Mouse (Mus musculus) myocyte (in vitro differentiated cells): ENCODE results near the gene Hoxd11. TPM values are rescaled to one million over a fixed set of nuclear protein-coding genes. Genes with fewer than 3 reads are reported as not detected.

Experiments
- H3K27me3 ChIP-seq: one replicate; pipeline ENCODE4 v1.6.1; 2011; ENCODE audit not compliant: control insufficient read depth, insufficient read depth, insufficient read length
- H3K36me3 ChIP-seq: one replicate; pipeline ENCODE4 v1.6.1; 2011; ENCODE audit not compliant: control insufficient read depth, insufficient read depth
- H3K4me2 ChIP-seq: one replicate; pipeline ENCODE4 v1.6.1; 2011; ENCODE audit warnings: low read depth, control low read depth
- H3K4me3 ChIP-seq: one replicate; pipeline ENCODE4 v1.5.1; 2011; ENCODE audit warnings: mild to moderate bottlenecking, control low read depth, moderate library complexity
- H3K79me2 ChIP-seq: one replicate; pipeline ENCODE4 v1.6.1; 2011; ENCODE audit not compliant: control insufficient read depth, insufficient read depth
- H3ac ChIP-seq: one replicate; pipeline ENCODE4 v1.6.1; 2011; ENCODE audit not compliant: control insufficient read depth, insufficient read length
- CEBPB ChIP-seq: IDR thresholded peaks from 2 replicates; pipeline ENCODE4 v1.6.1; 2011; ENCODE audit warnings: mild to moderate bottlenecking, moderate library complexity; ENCODE audit not compliant: poor library complexity, insufficient read depth, severe bottlenecking
- E2F4 ChIP-seq: IDR thresholded peaks from one replicate; pipeline ENCODE4 v1.6.1; 2011; ENCODE audit warnings: mild to moderate bottlenecking, control low read depth, moderate library complexity; ENCODE audit not compliant: insufficient read depth
- MAX ChIP-seq: IDR thresholded peaks from one replicate; pipeline ENCODE4 v1.6.1; 2011; ENCODE audit warnings: low read depth, mild to moderate bottlenecking, control low read depth
- MYOD1 ChIP-seq, 3 experiments: IDR thresholded peaks; one replicate each; pipeline ENCODE4 v1.6.1; 2011; ENCODE audit warnings: control low read depth in 2 of 3, low read depth in 2 of 3, mild to moderate bottlenecking in 2 of 3, moderate library complexity in 1 of 3; ENCODE audit not compliant: insufficient read length in 2 of 3, control insufficient read depth in 1 of 3
- MYOG ChIP-seq, 3 experiments: IDR thresholded peaks; one replicate each; pipeline ENCODE4 v1.6.1; 2011; ENCODE audit warnings: control low read depth in 2 of 3, low read depth in 2 of 3, mild to moderate bottlenecking in 2 of 3; ENCODE audit not compliant: insufficient read length in 2 of 3, control insufficient read depth in 1 of 3, insufficient read depth in 1 of 3
- POLR2A ChIP-seq: IDR thresholded peaks from one replicate; pipeline ENCODE4 v1.6.1; 2011; ENCODE audit warnings: low read depth, mild to moderate bottlenecking, control low read depth, moderate library complexity; ENCODE audit not compliant: insufficient read length
- POLR2AphosphoS2 ChIP-seq: IDR thresholded peaks from one replicate; pipeline ENCODE4 v1.6.1; 2011; ENCODE audit warnings: low read depth, control low read depth; ENCODE audit not compliant: insufficient read length
- REST ChIP-seq: IDR thresholded peaks from one replicate; pipeline ENCODE4 v1.6.1; 2011; ENCODE audit warnings: mild to moderate bottlenecking, control low read depth, moderate library complexity; ENCODE audit not compliant: insufficient read depth, insufficient read length
- SRF ChIP-seq: IDR thresholded peaks from one replicate; pipeline ENCODE4 v1.6.1; 2011; ENCODE audit warnings: low read depth; ENCODE audit not compliant: control insufficient read depth, insufficient read length
- TCF12 ChIP-seq: IDR thresholded peaks from one replicate; pipeline ENCODE4 v1.6.1; 2011; ENCODE audit warnings: mild to moderate bottlenecking, control low read depth; ENCODE audit not compliant: poor library complexity, insufficient read depth, severe bottlenecking
- TCF3 ChIP-seq: IDR thresholded peaks from one replicate; pipeline ENCODE4 v1.6.1; 2011; ENCODE audit warnings: low read depth, control low read depth; ENCODE audit not compliant: insufficient read length
- USF1 ChIP-seq: IDR thresholded peaks from one replicate; pipeline ENCODE4 v1.6.1; 2011; ENCODE audit warnings: low read depth, mild to moderate bottlenecking, control low read depth, moderate library complexity
- polyA plus RNA-seq: library from polyadenylated mRNA; unstranded; fragments of >200 nt; fragmentation: generic; extraction: Trizol; gene quantifications from one replicate; pipeline ENCODE4 v1.2.1, GENCODE M21; 2012; ENCODE audit warnings: missing spikeins

Hoxd11 gene
- polyA plus RNA-seq, 1 experiment, result not detected

GRCm38 (mm10) chr2:74728303-74728680 is 48.9 kb downstream of the Hoxd11 start:
- no peak overlapping the region for H3K4me3 ChIP-seq
- no peak overlapping the region for H3K4me2 ChIP-seq
- H3ac ChIP-seq, result no peak overlapping the region
- H3K27me3 ChIP-seq, result peaks cover 63% of the 10 kb centered on the region
- H3K79me2 ChIP-seq, result no peaks in the 10 kb centered on the region
- H3K36me3 ChIP-seq, result no peaks in the 10 kb centered on the region
- no peak for TF ChIP-seq USF1
- TF ChIP-seq POLR2AphosphoS2, result no peak
- TF ChIP-seq MAX, result no peak
- TF ChIP-seq MYOD1 (IDR thresholded peaks at IDR 0.05; ENCODE audit: control insufficient read depth in 1 of 3, insufficient read length in 2 of 3, low read depth in 2 of 3), result no peak
- TF ChIP-seq E2F4, result no peak
- no peak for TF ChIP-seq TCF3
- no peak for TF ChIP-seq REST
- no peak for TF ChIP-seq TCF12
- no peak for TF ChIP-seq MYOG (IDR thresholded peaks at IDR 0.05; ENCODE audit: control insufficient read depth in 1 of 3, insufficient read depth in 1 of 3, insufficient read length in 2 of 3, low read depth in 2 of 3)
- no peak for TF ChIP-seq SRF
- TF ChIP-seq CEBPB, result no peak
- TF ChIP-seq POLR2A, result no peak

GRCm38 (mm10) chr2:74730331-74730730 is 51.0 kb downstream of the Hoxd11 start:
- Histone ChIP-seq H3K4me2 (no peak overlapping the region), H3K27me3 (peaks cover 64% of the 10 kb centered on the region), H3K36me3 (no peaks in the 10 kb centered on the region), H3K4me3 (no peak overlapping the region), H3K79me2 (no peaks in the 10 kb centered on the region), H3ac (no peak overlapping the region)
- TF ChIP-seq TCF3 (no peak), E2F4 (no peak), SRF (no peak), POLR2AphosphoS2 (no peak), REST (no peak), MYOG (IDR thresholded peaks at IDR 0.05; ENCODE audit: control insufficient read depth in 1 of 3, insufficient read depth in 1 of 3, insufficient read length in 2 of 3, low read depth in 2 of 3) (no peak), TCF12 (no peak), CEBPB (no peak), MYOD1 (IDR thresholded peaks at IDR 0.05; ENCODE audit: control insufficient read depth in 1 of 3, insufficient read length in 2 of 3, low read depth in 2 of 3) (no peak), POLR2A (no peak), USF1 (no peak), MAX (no peak)

GRCm38 (mm10) chr2:74731055-74731454 is 51.7 kb downstream of the Hoxd11 start:
- no peak for TF ChIP-seq E2F4
- TF ChIP-seq REST, result no peak
- no peak for TF ChIP-seq POLR2AphosphoS2
- TF ChIP-seq MAX, result no peak
- TF ChIP-seq POLR2A, result no peak
- no peak for TF ChIP-seq MYOG (IDR thresholded peaks at IDR 0.05; ENCODE audit: control insufficient read depth in 1 of 3, insufficient read depth in 1 of 3, insufficient read length in 2 of 3, low read depth in 2 of 3)
- no peak for TF ChIP-seq CEBPB
- no peak for TF ChIP-seq USF1
- TF ChIP-seq SRF, result no peak
- TF ChIP-seq TCF12, result no peak
- no peak for TF ChIP-seq MYOD1 (IDR thresholded peaks at IDR 0.05; ENCODE audit: control insufficient read depth in 1 of 3, insufficient read length in 2 of 3, low read depth in 2 of 3)
- no peak for TF ChIP-seq TCF3
- H3K79me2 ChIP-seq, result no peaks in the 10 kb centered on the region
- peaks cover 64% of the 10 kb centered on the region for H3K27me3 ChIP-seq
- H3ac ChIP-seq, result no peak overlapping the region
- no peak overlapping the region for H3K4me3 ChIP-seq
- H3K4me2 ChIP-seq, result no peak overlapping the region
- no peaks in the 10 kb centered on the region for H3K36me3 ChIP-seq

- Histone ChIP-seq H3ac (no peak overlapping the region), H3K79me2 (no peaks in the 10 kb centered on the region), H3K36me3 (no peaks in the 10 kb centered on the region), H3K4me2 (no peak overlapping the region), H3K27me3 (peaks cover 64% of the 10 kb centered on the region), H3K4me3 (no peak overlapping the region)
- TF ChIP-seq CEBPB, result no peak
- TF ChIP-seq POLR2AphosphoS2, result no peak
- TF ChIP-seq MYOD1 (IDR thresholded peaks at IDR 0.05; ENCODE audit: control insufficient read depth in 1 of 3, insufficient read length in 2 of 3, low read depth in 2 of 3), result no peak
- TF ChIP-seq REST, result no peak
- TF ChIP-seq TCF3, result no peak
- TF ChIP-seq E2F4, result no peak
- TF ChIP-seq USF1, result no peak
- TF ChIP-seq POLR2A, result no peak
- TF ChIP-seq MAX, result no peak
- no peak for TF ChIP-seq MYOG (IDR thresholded peaks at IDR 0.05; ENCODE audit: control insufficient read depth in 1 of 3, insufficient read depth in 1 of 3, insufficient read length in 2 of 3, low read depth in 2 of 3)
- no peak for TF ChIP-seq TCF12
- no peak for TF ChIP-seq SRF
These were observed 52.6 kb downstream of the Hoxd11 start for GRCm38 (mm10) chr2:74731799-74732512.
